Mouse (Mus musculus) fibroblast of lung, adult 2 months (primary cell): ENCODE results near the gene Gnb1.

ENCODE experiments used
- DNase-seq: peaks from one replicate; pipeline ENCODE4 v3.0.0-alpha.2; 2011; ENCODE audit warnings: low read depth

Gnb1 gene

DNA sequence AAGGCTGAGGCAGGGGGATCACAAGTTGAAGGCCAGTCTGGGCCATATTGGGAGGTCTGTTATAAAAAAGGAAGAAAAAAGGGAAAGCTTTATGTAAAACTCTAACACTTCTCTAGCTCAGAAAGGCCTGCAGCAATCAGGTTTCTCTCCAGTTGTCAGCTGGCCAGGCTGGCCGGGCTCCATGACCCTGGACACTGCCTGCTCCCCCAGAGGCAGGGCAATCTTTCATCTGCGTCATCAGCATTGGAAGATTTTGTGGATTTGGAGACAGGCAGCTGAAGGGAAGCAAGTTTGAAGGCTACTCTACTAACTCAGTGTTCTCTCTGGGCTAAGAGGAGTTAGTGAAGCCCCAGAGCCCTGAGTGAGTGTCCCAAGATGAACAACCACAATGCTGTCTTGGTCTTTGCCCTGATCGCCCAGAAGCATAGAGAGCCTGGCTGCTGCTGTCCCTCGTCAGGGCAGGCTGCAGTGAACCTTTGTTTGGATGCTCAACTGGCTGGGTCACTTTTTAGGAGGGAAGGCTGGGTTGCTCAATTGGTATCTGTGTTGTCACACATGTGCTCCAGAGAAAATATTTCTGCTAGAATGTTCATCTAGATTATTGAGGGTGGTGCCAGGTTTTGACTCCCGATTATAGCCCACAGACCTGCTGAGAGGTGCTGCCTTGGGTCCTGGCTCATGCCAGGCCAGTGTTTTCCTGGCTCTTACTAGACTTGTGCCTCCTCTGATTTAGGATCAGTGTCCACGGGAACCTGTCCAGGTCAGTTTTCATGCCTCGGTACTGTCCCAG lies 87.4 kb downstream of the Gnb1 start:
- no peak for DNase-seq

DNA sequence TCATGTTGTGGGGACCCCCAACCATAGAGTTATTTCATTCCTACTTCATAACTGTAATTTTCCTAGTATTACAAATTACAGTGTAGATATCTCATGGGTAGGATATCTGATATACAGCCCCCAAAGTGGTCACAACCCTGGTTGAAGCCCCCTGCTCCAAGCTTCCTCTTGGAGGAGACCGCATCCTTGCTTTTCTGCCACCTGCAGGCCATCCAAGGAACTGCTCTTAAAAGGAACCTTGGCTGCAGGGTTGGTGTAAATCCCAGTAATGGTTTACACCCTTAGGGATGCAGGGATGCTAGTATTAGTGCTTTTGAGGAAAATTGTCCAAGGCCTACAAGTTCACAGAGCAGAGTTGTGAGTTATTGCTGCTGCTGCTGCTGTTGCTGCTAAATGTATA lies 89.3 kb downstream of the Gnb1 start:
- no peak for DNase-seq

DNA sequence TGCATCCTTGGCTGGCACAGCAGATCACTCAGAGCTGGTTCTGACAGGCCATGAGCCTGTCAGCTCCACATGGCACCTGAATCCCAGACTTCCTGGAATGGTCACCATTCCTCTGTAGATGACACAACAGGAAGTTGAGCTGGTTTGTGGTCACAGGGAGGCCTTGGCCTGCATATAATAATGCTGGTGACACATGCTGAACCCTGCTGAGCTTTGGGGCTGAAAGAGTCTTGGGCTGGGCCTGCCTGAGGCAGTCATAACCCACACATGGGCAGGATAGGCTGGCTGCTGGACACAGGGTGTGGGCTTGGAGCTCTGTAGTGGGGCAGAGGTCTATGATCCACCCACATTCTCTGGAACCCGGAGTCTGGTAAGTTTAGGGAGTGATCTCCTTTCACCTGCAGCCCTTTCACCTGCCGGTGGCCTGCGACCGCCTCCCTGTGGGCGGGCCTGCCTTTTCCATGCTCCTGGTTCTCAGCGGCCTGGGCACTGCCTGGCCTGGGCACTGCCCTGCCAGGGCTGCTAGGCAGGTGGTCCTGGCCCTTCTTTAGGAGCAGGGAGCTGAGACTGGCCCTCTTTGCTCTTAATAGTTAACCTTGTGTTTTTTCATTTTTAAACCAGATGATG lies 91.2 kb downstream of the Gnb1 start:
- DNase-seq: peak; percentile 46

DNA sequence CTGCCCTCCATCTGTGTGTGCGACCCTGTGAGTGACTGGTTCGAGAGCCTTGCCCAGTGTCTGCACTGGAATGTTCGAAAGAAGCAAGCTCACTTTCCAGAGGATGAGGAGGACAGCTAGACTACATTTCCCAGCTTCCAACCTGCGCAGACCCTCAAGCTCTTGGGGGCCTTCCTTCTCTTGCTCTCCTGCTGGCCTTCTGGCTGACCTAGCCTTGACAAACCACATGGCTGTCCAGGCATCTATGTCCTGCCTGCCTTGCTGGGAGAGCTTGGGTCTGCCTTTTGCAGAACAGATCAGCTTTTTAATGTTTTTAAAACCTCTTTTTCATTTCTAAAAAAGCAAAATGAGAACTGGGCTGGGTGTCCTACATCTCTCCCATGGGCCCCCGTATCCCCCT lies 98.2 kb downstream of the Gnb1 start:
- no peak for DNase-seq

DNA sequence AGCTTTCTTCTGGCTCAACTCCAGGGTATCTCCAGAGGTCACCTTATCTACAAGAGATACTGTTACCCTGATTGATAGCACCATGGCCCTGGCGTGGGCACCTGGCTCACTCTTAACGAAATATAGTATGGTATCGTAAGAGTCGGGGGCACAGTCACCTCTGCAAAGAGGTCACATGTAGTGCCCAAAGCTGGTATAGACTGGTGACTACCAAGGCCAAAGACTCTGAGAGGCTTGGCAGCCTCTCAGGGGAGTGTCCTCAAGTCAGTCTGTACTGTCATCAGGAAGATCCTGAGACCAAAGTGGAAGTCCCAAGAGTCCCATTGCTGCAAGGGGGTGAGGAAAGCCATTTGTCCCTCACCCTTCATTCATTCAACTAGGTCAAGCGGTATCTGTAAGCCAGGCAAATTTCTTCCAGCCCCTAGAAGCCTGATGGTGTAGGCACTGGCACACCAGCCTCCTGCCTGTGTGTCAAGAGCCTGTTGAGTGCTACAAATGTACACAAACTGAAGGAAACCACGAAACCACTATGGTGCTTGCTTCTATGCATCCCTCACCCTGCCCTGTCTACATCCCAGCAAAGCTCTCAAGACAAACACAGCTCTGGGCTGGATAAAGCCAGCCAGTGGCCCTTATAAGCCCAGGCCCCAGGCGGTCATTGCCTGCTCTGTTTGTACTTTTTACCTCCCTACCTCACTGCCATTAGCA lies 100.0 kb downstream of the Gnb1 start:
- DNase-seq: no peak

DNA sequence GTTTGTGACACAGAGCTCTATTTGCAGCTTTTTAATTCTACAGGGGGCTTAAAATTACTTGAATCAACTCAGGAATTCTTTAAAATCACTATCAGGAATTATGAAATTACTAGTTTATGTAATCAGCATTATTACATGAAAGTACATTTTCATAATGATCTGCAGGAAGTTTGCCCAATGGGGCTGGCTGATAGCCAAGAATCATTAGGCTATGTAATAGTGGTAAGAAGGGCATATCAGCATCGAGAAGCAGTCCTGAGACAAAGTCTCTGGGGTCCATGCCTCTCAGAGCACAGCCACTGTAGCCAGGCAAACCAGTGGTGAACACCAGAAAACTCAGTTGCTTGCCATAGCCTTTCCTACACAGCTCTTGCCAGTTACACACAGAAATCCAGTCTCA lies 102.6 kb downstream of the Gnb1 start:
- DNase-seq: no peak

DNA sequence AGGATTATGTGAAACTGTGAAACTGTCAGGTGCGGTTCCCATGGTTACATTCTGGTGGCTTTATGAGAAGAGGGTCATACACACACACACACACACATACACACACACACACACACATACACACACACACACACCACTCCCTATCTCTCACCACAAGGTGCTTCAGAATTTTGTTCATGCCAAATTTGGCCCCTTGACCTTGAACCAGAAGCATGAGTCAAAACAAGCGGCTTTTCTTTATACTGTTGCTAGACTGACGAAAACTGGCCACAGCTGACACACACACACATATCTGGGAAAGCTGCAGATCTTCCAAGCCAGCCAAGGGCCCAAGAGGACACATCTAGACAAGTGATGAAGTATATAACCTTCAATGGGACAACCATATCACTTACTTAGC lies 104.6 kb downstream of the Gnb1 start:
- no peak for DNase-seq

DNA sequence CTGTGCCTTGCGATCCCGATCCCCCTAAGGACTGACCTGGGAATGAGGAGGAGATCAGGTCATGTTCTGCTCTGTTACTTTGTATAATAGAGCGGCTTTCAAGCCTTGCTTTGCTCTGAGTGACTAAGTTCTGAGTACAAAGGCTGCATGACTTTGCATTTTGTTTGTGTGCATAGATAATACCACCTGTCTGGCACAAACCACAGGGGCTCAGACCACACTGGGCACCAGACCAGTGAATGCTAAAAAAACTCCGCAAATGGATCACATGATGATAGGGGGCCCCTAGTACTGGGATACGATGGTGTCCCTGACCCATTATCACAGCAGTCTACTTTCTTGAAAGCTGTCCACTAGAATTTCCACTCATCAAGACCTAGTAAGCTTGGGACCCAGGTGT lies 105.4 kb downstream of the Gnb1 start:
- no peak for DNase-seq

DNA sequence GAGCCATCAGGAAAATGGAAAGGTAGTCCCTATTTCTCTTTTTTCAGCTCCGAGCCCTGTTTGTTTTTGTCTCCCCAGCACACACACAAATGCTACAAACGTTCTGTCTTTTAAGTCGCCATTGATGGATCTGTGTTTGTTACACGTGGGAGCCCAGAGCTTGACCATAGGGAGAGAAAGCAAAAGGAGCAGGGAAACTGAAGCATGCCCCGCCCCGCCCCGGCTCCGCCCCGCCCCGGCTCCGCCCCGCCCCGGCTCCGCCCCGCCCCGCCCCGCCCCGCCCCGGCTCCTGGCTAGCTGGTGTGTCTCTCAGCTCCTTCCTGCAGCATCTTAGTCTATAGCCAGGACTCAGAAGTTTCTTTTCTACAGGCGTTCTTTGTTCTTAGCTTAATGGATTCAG lies 107.4 kb downstream of the Gnb1 start:
- no peak for DNase-seq

DNA sequence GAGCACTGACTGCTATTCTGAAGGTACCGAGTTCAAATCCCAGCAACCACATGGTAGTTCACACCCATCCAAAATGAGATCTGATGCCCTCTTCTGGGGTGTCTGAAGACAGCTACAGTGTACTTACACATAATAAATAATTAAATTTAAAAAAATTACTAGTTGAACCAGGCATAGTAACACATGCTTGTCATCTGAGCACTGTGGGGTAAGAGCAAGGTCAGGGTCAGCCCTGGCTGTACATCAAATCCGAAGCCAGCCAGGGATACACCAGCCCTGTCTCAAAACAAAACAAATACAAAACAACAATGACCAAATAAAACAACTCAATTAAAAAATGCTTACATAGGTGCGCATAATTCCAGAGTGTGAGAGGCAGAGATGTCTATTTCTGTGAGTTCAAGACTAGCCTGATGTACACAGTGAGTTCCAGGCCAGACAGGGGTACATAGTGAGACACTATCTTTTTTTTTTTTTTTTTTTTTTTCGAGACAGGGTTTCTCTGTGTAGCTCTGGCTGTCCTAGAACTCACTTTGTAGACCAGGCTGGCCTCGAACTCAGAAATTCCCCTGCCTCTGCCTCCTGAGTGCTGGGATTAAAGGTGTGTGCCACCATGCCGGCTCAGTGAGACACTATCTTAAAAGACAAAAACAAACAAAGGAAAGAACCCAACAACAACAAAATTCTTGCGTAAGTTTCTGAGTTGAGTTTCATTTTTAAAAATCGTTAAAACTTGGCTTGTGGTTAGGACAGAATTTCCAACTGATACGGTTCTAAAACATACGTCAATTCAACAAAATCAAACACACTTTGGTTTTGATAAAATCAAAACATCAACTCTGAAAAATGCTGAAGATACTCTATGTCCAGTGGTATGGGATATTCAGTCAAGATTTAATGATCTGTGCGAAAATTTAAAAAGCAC lies 109.0 kb downstream of the Gnb1 start:
- DNase-seq: no peak

DNA sequence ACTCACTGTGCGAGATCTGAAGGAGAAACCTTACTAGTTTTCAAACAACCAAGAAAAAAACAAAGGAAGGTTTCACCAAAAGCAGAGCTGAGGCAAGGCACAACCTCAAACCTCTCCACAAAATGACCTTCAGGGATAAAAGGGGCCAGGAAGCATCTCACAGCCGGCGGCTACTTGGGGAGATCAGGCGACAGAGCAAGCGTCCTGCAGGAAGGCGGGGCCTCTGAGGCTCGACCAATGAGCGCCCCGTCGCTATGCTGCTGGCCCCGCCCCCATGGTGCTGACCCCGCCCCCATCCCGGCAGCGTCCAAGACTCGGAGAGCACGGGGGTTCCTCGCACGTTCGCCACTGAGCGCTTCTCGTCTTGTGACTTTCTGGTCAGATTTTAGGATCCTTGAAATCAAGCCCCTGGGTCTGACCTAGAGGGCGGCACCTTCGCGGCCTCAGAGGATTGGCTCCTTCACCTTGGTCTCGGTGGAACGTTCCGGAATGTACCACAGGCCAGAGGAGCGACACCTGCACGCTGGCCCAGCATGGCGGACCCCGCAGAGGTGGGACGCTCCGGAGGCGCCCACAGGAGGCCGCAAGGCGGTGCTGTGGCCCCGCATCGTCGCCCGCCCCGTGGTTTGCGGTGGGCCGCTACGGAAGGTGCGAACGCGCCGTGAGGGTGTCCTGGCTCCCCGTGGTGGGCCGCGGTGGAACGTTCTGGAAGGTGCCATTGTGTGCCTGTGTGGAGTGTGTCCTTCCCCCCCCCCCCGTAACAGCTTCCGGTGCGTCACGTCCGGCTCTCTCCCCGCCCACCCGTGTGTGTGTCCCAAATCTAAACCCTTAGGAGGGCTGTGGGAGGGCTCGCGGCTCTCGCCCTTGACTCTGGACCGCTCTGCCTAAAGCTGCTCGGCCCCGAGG lies 110.2 kb downstream of the Gnb1 start, which contains the start of gene Slc35e2:
Slc35e2 (plus strand) TSS at position 326 of the 906 bp plus-strand sequence.
- DNase-seq: peak; percentile 64

DNA sequence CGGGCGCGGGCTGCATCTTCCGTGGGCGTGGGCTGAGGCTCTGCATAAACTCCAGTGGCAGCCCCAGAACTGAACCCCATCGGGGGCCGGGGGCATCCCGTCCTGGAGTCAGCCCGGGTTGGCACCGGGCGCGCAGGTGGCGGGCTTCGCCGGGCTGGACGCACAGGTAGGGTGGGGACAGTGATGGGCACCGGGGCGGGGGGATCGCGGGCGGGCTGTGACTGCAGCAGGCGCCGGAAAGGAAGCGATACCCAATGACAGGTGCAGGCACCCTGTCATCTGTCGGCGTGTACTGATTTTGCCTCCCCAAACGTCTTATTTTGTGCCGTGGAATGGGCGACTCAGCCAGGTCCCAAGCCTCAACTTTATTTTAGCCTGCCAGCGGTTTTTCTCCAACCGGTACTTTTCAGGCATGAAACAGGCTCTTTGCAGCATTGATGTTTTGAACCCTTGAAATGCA lies 110.9 kb downstream of the Gnb1 start:
- DNase-seq: no peak

DNA sequence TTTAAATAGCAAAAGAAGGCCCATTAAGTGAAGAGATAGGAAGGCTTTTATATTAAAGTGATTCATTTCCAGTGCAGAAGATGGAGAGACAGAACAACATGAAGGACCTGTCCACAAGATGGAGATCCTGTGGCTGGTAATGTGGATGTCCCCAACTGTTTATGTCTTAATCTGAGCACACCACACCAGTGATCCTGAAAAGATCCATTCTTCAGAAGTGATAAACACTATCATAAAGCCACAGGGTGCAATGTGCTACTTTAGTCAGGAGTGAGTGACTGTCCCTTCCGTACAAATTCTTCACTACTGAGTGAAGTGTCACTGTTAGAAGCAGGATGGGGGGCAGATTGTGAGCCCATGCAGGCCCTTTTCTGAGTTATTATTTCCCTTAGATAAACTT lies 111.6 kb downstream of the Gnb1 start:
- DNase-seq: no peak

DNA sequence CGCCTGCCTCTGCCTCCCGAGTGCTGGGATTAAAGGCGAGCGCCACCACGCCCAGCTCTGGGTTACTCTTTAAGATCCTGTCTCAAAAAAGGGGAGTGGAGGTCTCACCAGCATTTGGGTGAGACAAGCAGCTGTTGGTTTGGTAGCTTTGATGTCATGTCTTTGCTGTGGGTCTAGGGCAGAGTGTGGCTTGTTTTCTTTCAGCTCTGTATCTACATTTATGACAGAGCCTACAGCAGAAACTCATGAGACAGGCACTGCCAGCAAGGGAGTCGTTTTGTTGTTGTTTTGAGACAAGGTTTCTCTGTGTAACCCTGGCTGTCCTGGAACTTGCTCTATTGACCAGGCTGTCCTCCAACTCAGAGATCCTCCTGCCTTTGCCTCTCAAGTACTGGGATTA lies 112.6 kb downstream of the Gnb1 start:
- DNase-seq: no peak

DNA sequence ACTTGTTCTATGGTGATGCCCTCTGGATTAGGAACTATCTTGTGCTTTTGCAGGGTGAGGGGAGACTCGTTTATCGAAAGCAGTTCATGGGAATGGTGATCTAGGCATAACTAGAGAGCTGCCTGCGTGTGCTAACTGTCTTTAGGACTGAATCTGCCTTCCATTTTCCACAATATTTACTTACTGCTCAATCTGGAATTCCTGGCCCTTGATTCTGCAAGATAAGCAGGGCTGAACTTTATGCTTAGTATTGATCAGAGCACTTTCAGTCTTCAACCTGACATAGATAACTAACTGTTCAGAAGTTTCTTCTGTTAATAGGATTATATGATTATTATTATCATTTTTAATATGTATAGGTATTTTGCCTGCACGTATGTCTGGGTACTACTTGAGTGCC lies 114.0 kb downstream of the Gnb1 start:
- DNase-seq: no peak

DNA sequence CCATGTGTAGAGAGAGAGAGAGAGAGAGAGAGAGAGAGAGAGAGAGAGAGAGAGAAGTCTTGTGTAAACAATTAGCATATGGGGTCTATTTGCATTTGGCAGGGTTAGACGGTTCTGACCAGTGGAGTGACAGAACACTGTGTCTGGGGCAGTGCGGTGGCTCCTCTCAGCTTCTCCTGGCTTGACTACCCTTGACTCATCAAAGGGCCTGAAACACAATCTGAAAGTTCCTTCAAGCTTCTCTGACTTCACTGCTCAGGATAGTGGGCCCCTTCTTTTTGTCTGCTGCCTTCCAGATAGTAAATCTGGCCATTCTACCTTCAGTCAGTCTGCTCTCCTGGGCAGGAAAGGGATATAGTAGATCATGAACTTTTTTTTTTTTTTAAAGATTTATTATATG lies 115.7 kb downstream of the Gnb1 start:
- no peak for DNase-seq
